Mouse (Mus musculus) frontal cortex, postnatal 25 days (tissue): ENCODE results near the gene Tmem82.

Experiments
- DNase-seq, 2 experiments: peaks; one replicate each; pipeline ENCODE4 v3.0.0; 2022; ENCODE audit warnings: low spot score in 2 of 2

Tmem82 gene

GRCm38 (mm10) chr4:141616811-141617210 lies 1.6 kb downstream of the Tmem82 start:
- DNase-seq, result no peak

GRCm38 (mm10) chr4:141614946-141615345 lies 3.5 kb downstream of the Tmem82 start:
- no peak for DNase-seq

GRCm38 (mm10) chr4:141609538-141609937 lies 8.9 kb downstream of the Tmem82 start:
- no peak for DNase-seq

GRCm38 (mm10) chr4:141605861-141606260 lies 12.6 kb downstream of the Tmem82 start, which contains the start of gene Fblim1:
Gene Fblim1, minus strand, starts transcription at chr4:141606096.
- DNase-seq, result no peak

DNA sequence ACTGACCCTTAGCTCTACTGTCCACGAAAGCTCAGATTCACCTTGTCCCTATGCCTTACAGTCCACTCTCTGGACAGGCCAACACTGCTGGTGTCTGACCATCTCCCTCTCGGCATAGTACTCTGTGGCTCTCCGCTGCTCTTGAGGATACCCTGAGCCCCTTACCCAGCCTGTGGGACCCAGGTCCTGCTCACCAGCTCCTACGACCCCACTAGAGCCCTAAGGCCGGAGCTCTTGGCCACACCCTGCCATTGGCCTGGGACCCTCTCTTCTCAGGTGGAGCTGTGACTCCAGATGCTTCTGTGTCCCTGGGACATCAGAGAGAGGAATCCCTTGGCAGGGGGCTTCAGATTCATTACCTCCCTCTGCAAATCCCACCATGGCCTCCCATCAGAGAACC lies 13.0 kb downstream of the Tmem82 start:
- no peak for DNase-seq

DNA sequence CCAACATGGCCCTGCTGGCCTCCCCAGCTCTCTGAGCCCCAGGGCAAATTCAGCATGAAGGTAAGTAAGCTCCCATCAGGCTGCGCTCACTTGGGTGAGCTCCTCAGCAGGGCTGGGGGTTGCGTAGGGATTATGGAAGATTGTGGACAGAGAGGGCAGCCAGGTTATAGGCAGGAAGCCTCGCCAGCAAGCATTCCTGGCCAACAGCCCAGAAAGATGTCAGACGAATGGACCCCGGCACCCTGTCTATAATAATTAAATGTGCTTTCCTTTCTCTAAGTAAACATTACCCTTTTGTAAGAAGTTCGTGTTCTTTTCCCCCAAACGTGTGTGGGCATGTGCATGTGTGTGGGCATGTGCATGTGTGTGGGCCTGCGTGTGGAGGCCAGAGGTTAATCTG lies 13.9 kb downstream of the Tmem82 start:
- no peak for DNase-seq

- DNase-seq, result no peak
Measured at GRCm38 (mm10) chr4:141603921-141604320, 14.5 kb downstream of the Tmem82 start.

DNA sequence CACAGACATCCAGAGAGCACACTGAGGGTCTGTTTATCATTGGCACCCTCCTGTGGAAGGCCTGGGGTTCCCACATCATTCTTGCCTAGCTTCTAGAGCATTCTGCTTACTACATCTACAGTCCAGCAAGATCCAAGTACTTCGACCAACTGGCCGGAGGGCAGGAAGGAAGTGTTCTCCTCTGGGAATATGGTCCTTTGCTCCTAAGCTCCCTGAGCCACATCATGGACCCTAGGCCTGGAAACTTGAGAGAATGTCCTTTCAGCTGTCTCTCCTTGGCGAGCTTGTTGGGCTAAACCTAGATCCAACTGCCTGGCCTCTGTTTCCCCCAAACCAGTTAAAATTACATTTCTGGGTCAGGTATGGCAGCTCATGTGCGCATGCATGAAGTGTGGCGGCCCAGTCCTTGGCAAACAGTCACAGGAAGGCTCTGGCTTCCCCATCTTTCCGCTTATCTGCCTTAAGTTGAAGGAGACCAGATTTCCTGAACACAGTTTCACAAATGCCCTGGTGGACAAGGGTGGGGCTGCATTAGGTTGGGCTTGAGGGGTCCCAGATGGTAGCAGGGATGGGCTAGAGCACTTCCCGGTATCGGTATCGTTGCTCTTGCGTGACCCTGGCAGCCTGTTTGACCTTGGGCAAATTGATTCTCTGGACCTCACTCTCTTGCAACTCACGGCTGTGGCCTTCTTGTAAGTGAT lies 15.8 kb downstream of the Tmem82 start:
- no peak for DNase-seq

DNA sequence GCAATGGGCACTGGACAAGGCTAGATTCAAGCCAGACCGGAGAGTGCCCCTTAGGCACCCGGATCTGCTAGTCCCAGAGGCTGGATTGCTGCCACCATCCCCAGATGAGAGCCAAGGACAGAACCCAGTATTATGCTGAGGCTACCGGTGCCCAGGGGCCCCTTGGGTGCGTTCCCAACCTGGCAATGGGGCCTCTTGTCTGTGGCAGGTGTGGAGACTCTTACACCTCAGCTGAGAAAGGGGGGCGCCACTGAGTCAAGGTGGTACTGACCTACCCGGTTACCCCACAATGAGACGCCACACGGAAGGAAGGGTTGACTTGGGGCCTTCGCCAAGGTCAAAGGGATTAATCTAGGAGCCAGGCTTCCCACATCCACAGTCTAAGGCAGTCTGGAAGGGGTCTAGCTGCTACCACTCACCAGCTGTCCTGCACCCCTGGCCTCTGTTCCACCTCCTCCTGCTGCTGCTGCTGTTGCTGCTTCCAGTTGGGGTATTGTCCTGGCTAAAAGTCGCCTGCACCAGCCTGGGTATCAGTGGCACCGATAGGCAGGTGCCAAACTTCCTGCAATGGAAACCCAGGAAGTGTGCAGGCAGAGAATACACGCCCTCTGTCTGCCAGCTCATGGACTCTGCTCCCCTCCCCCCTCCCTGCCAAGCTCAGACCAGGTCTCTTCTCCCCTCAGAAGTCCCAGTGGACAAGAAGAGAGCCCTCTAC lies 17.1 kb downstream of the Tmem82 start:
- no peak for DNase-seq

- no peak for DNase-seq
Measured at GRCm38 (mm10) chr4:141600364-141600763, 18.1 kb downstream of the Tmem82 start.

DNA sequence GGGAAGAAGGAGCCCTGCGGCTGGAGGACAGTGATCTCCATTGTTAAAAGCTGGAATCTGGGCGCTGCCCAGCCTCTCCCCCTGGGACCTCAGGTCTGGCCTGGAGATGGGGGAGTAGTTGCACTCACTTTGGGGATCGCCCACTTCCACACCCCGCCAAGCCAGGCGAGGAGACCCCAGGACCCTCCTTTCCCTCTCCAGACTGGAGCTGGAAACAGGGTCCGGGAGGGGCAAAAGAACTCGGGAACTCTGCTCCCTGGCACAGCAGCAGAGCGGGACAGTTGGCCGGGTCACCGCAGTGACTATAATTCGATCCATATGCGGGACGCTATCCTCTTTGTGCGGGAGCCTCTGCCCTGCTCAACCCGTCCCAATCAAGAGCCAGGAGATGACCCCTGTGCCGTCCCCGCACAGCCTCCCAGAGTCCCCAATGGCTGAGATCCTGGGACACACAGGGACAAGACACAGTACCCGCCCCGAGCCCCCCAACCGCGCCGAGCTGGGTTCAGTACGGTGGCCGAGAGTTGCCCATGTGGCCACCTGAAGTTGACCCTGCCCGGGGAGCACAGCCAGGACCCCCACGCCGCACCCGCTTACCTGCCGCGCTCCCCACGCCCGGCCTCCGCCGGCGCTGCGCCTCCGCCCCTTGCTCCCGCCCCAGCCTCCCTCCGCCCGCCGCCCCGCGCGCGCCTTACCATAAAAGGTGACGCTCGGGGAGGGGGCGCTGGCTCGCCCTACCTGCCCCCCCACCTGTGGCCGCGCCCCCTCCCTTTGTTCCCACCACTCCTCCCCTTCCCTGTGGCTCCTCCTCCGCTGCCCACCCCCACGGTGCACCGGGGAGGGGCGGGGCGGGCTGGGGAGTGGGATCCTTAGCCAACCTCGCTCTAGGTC lies 18.9 kb downstream of the Tmem82 start:
- no peak for DNase-seq

- no peak for DNase-seq
Measured at GRCm38 (mm10) chr4:141598894-141599250, 19.6 kb downstream of the Tmem82 start.

GRCm38 (mm10) chr4:141598199-141598893 lies 20.1 kb downstream of the Tmem82 start:
- no peak for DNase-seq

DNA sequence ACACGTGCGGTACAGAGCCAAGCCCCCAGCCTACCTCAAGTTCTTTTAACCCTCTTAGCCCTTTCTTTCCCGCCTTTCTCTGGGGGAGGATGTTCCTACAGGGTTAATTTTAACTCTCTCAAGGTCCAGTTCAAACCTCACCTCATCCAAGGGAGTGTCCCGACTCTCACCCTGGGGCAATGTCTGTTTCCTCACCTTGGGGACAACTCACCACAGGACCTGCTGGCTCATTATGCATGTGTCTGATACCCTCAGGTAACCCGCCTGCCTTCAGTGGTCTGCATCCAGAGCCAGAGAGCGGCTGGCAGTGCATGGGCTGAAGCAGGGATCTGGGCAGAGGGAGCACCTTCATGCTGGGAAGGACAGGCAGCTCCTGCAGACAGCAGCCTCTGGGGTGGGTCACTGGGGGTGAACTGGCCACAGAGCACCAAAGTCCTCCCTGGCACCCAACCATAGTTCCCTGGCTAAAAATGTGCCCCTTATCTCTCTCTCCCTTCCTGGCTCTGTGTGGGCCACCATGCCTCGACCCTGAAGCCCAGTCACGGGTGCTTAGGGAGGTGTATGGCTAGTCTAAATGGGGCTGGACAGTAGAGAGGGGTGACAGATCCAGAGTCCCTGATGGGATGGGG lies 21.6 kb downstream of the Tmem82 start:
- no peak for DNase-seq

GRCm38 (mm10) chr4:141595605-141596268 lies 22.7 kb downstream of the Tmem82 start:
- DNase-seq, result no peak

DNA sequence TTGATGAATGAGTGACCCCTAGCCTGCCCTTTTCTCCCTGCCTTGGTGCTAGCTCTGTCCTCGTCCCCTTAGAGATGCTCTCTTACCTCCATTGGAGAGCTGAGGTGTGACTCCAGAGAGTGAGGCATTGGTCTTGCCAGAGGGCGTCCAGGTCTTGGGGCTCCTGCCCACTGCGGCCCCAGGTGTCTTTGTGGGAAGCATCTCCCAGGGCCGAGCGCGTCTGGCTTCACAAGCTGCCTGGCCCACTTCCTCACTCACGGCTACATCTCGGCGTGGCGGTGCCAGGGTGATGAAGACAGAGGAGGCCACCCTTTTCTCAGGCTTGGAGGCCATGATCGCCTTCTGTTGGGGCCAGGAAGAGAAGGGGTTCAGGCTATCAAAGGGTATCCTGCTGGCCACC lies 23.3 kb downstream of the Tmem82 start:
- DNase-seq, result no peak

- DNase-seq, result no peak
Measured at GRCm38 (mm10) chr4:141591547-141591946, 26.9 kb downstream of the Tmem82 start.

GRCm38 (mm10) chr4:141583919-141584318 lies 34.5 kb downstream of the Tmem82 start:
- DNase-seq, result no peak

GRCm38 (mm10) chr4:141581051-141581450 lies 37.4 kb downstream of the Tmem82 start:
- DNase-seq, result no peak

DNA sequence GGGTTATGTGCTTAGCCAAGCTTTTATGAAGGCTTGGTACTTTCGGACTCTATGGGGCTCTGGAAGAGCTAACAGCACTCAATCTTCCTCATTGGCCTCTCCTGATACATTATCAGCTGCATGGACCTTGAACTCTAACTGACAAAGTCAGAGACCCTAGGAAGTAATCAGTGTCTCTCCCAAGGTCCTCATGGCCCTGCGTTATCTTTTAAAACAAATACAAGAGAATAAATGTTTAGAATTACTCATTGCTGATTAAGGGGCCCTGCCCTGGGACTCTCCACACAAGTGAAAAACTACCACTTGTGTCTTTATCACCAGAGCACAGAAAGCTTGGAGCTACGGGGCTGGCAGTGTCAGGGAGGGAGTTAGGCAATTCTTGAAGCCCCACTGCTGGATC lies 39.6 kb downstream of the Tmem82 start:
- DNase-seq, result no peak

DNA sequence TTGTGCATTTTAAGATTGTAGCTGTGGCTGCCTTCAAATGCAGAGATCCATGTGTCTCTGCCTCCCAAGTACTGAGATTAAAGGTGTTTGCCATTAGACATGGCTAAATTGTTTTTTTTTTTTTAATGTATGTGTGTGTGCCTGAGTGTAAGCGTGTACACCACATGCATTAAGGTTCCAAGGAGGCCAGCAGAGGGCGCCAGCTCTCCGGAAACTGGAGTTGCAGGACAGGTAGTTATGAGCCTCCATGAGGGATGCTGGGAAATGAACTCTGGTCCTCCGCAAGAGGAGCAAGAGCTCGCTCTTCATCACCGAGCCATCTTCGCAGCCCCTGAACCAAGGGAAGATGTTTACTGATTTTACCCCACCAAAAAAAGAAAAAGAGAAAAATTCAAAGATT lies 41.6 kb downstream of the Tmem82 start:
- DNase-seq, result no peak
